Mouse (Mus musculus) heart, embryonic 10.5 days (tissue): ENCODE measurements around the gene Yipf7. TPM values are rescaled to one million over a fixed set of nuclear protein-coding genes. Genes with fewer than 3 reads are reported as not detected.

Experiments used
- DNase-seq: peaks from one replicate; pipeline ENCODE4 v3.0.0-alpha.2; 2017; ENCODE audit warnings: low spot score
- H3K27ac ChIP-seq: fragments of 300-500 bp; sonication (generic); 2 replicates; pipeline ENCODE4 v1.5.1; 2016; ENCODE audit warnings: mild to moderate bottlenecking
- H3K27me3 ChIP-seq: fragments of 300-500 bp; sonication (generic); 2 replicates; pipeline ENCODE4 v1.6.1; 2016; ENCODE audit warnings: mild to moderate bottlenecking; ENCODE audit not compliant: poor library complexity, insufficient read depth, severe bottlenecking
- H3K36me3 ChIP-seq: fragments of 300-500 bp; sonication (generic); 2 replicates; pipeline ENCODE4 v1.6.1; 2016; ENCODE audit warnings: mild to moderate bottlenecking, moderate library complexity
- H3K4me1 ChIP-seq: fragments of 300-500 bp; sonication (generic); 2 replicates; pipeline ENCODE4 v1.6.1; 2016; ENCODE audit warnings: mild to moderate bottlenecking
- H3K4me3 ChIP-seq: fragments of 300-500 bp; sonication (generic); 2 replicates; pipeline ENCODE4 v1.5.1; 2016; ENCODE audit warnings: mild to moderate bottlenecking, moderate library complexity
- H3K9me3 ChIP-seq: fragments of 300-500 bp; sonication (generic); 2 replicates; pipeline ENCODE4 v1.6.1; 2016; ENCODE audit warnings: mild to moderate bottlenecking, moderate library complexity
- WGBS: fragments of 180-500 bp; shearing (Covaris S2); methylation state at CpG from one replicate; pipeline ENCODE4 v1.1.7; 2016; 5-methylcytosine and 5-hydroxymethylcytosine counted together
- polyA plus RNA-seq: library from polyadenylated mRNA; unstranded; fragments of >200 nt; fragmentation: Nextera tagmentation; extraction: Ambion mirVana; gene quantifications from 2 replicates; pipeline ENCODE4 v1.2.1, GENCODE M21; 2016

Yipf7 gene
- polyA plus RNA-seq, 1 experiment from 2014 or later = 0.31 TPM

DNA sequence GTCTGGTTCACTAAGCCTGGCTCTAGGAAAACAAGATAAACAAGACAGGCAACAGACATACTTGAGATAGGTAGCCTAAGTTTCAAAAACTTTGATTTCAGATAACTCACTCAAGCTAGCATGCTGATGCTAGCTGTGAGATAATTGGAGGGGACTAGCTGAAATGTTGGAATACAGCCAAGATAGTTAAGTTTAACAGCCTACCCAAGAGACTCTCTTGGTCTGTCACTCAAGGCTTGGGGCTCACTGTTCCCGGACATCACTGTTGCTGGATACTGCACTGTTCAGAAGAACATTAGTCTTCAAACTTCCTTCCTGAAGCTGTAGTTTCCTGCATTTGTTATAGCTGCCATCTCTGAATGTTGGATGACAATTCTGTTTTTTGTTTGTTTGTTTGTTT, 74.9 kb downstream of the Yipf7 start:
- WGBS = 41% methylated on average over 1 of the region's 1 CpGs
- DNase-seq = no peak
- no peaks in the 10 kb centered on the region for H3K4me1 ChIP-seq
- no peaks in the 10 kb centered on the region for H3K36me3 ChIP-seq
- no peak overlapping the region for H3K27ac ChIP-seq
- no peaks in the 10 kb centered on the region for H3K27me3 ChIP-seq
- H3K9me3 ChIP-seq = no peaks in the 10 kb centered on the region
- no peak overlapping the region for H3K4me3 ChIP-seq

Other genes with a start within 250 kb of the Yipf7 start
- gene Kctd8, start 201.0 kb downstream of the Yipf7 start, polyA plus RNA-seq = 0.28 and 0.48 TPM in 2 replicates
- gene Guf1, start 14.3 kb upstream of the Yipf7 start, polyA plus RNA-seq = 27.3 and 34.6 TPM in 2 replicates
- 24.0 and 24.1 TPM in 2 replicates for gene Gnpda2, start 49.7 kb upstream of the Yipf7 start, polyA plus RNA-seq